Mouse (Mus musculus) adrenal gland, adult 2 months (tissue): ENCODE measurements at regions not wholly inside any gene's neighbourhood (a gene's known extent, or its start where the extent isn't known, plus 50 kb on each side); places are given as distances from the start of the nearest gene placed in this dataset.
A peak's percentile ranks its signal among the peaks of the same experiment; 100 is the strongest.

Experiments used
- DNase-seq: peaks from one replicate; pipeline ENCODE4 v3.0.0; 2021

DNA sequence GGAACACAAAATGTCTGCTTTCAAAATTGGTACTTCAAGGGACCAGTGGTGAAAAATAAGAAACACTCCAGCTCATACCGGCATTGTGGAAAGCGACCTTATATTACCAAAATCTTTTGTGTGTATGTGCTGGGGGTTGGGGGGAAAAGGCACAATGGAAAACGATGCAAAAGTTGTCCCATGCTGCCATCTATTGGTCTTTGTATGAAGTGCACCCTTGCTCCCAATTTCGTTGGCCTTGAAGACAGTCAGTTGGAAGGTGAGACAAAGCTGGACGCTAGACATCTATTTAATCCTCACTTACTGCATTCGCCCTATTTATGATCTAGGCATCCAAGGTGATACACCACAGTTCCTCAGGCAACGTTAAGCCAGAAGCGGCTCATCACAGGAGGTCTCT lies 186.6 kb downstream of the BC048507 start:
- peak; percentile 5 for DNase-seq

DNA sequence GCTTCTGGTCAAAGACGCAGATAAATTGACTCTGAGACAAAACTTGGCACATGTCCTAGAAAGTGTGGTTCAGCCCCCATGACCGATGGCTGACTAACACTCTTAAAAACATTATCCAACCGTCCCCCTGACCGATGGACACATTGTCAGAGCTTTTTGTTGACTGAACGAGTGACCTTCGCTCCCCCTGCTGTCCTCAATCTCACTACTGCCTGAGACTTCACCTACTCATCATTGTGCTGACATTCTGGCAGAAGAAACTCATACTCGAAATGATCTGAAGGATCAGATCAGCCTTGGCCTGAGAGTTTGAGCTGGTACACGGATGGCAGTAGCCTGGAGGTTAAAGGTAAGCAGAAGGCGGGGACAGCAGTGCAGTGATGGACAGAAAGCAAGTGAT lies 230.2 kb downstream of the BC048507 start:
- DNase-seq = peak; percentile 39

DNA sequence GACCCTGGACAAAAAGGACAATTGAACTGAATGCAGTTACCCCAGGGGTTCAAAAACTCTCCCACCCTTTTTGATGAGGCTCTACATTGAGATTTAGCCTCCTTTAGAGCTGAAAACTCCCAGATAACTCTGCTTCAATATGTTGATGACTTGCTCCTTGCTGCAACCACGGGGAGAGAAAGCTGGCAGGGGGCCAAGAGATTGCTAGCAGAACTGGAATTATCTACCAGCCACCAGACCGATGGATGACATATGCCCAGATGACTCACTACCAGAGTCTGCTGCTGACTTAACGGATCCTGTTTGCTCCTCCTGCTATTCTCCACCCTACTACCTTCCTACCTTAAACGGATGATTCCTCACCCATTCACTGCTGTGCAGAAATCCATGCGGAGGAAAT lies 253.7 kb downstream of the BC048507 start:
- peak; percentile 50 for DNase-seq
